Mouse (Mus musculus): ENCODE measurements around the gene Sct.

Gene Sct

GRCm38 (mm10) chr7:141278766-141279590, at the start of gene Sct:
Gene Sct (minus strand): TSS chr7:141279133.
- peak; percentile 66 for DNase-seq

DNA sequence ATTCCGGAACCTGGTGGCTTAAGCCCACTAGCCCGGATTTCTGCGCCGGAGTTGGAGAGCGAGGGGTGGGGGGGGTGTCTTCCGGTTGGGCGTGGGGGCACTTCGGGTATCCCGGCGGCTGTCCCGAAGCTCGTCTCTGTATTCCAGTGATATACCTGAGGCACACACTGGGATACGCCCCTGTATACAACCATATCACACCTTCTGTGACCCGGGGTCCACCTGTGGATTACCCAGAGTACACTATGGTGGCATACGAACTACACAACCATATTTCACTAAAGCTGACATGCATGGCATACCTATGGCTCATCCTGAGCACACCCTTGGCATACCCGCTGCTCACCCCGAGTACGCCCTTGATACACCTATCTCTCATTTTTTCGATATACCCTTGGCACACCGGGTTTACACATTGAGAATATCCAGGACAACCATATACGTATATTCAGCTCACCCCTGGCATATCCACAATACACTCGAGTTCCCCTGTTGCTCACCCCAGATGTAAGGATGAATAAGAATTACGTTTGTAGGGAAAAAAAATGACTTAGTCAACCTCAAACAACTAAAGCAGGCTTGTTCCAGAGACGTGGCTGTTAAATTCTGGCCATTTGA, 49.5 kb upstream of the Sct start:
- DNase-seq, result no peak

- peak; percentile 99 for DNase-seq
Observed at GRCm38 (mm10) chr7:141327469-141328372, 48.8 kb upstream of the Sct start, which contains the start of the genes Deaf1 and Tmem80. Gene Deaf1 (minus strand): TSS chr7:141327690. Gene Tmem80 (plus strand): TSS chr7:141327739.

GRCm38 (mm10) chr7:141326546-141327446, 47.9 kb upstream of the Sct start:
- peak; percentile 74 for DNase-seq

GRCm38 (mm10) chr7:141324686-141325085, 45.8 kb upstream of the Sct start:
- peak; percentile 58 for DNase-seq

GRCm38 (mm10) chr7:141319446-141319845, 40.5 kb upstream of the Sct start:
- no peak for DNase-seq

- no peak for DNase-seq
Observed at GRCm38 (mm10) chr7:141317619-141318132, 38.7 kb upstream of the Sct start.

DNA sequence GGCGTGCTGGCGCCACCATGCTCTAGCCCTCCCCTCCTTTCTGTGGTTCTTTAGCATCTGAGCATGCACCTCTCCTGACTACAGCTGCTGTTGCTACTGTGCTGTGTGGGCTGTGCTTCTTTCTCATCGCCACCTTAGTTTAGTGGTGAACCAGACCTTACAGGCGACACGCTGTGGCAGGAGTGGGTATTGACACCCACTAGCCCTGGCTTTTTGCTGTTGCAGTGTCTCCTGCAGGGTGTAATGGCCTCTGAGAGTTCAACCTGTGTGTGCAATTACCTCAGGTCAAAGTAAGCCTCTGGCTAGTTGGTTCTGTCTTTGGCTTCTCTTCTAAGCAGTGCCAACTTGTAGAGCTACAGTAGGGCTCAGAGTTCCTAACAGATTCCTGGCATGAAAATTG, 37.0 kb upstream of the Sct start:
- no peak for DNase-seq

DNA sequence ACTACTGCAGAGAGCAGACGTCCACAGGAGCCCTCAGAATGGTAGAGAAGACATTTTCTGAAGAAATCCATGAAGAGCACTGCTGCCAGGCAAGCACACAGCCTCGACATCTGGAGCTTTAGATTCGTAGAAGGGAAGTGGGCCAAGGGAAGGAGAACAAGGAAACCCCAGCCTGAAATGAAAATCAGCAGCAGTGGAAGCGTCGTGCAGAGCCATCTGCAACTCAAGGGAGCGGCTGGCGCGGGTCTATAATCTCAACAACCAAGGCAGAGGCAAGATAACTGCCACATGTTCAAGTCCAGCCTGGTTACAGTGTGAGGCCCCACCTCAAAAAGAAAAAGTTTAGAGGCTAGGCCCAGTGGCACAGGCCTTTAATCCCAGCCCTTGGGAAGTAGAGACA, 36.1 kb upstream of the Sct start:
- DNase-seq, result no peak

GRCm38 (mm10) chr7:141314416-141314815, 35.5 kb upstream of the Sct start:
- no peak for DNase-seq

- DNase-seq, result no peak
Observed at GRCm38 (mm10) chr7:141304537-141304936, 25.6 kb upstream of the Sct start.

DNA sequence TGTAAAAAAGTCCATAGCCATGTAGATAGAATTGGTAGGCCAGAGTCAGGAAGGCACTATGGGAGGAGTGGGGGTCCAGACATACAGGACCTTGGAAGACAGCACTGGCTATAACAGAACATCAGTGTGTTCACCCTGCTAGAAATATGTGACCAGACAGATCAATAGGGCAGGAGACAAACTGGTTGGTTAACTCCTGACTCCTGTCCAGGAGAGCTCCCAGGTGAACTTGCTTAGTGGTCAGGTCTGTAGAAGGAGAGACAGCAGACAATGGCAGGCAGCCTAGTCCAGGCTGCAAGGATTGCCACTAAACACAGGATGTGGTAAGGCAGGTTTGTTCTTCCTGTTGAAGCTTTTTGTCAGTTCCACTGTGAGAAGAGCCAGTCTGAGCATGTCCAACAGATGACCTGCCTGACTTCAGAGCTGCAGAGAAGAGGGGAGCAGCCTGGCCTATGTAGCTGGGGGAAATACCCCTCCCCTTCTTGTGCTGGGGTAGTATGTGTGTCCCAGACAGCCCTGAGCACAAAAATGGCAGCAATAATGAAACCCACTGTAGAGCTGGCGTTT, 23.9 kb upstream of the Sct start:
- no peak for DNase-seq

GRCm38 (mm10) chr7:141301386-141301785, 22.5 kb upstream of the Sct start:
- DNase-seq, result peak; percentile 78

GRCm38 (mm10) chr7:141299175-141299574, 20.2 kb upstream of the Sct start:
- DNase-seq, result peak; percentile 91

- DNase-seq, result no peak
Observed at GRCm38 (mm10) chr7:141297926-141298650, 19.2 kb upstream of the Sct start.

- DNase-seq, result no peak
Observed at GRCm38 (mm10) chr7:141294479-141294878, 15.5 kb upstream of the Sct start.

GRCm38 (mm10) chr7:141293852-141294471, 15.0 kb upstream of the Sct start:
- no peak for DNase-seq

DNA sequence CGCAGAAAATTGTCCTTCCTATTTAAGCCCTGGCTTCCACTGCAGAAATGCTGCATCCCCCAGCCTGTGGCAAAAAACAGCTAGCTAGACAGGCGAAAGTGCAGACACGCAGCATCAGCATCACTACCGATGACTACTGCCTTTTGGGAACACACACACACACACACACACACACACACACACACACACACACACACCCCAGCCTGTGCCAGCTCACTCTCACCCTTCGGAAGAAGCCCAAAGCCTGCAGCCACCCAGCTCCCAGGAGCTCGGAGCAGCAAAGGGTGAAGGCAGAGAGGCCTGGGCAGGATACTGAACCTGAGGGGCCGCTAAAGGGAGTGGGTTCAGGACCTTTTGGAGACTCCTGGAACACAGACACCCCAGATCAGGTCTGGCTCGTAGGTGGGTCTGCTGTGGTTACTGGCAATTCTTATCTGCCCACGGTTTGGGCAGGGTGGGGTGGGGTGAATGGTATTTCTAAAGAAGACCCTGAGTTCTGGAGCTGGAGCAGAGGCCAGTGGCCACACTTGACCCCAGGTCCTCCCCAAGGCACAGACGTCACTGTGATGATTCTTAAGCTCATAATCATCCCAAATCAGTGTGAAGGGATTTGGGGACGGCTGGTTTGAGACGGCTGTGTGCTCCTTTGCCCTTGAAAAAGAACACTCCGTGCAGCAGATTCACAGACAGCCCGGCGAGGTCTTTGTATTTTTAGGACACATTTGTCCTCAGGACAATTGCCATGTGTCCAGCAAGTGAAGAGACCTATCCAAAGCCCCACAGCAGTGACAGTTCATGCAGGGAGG, 13.9 kb upstream of the Sct start:
- no peak for DNase-seq

DNA sequence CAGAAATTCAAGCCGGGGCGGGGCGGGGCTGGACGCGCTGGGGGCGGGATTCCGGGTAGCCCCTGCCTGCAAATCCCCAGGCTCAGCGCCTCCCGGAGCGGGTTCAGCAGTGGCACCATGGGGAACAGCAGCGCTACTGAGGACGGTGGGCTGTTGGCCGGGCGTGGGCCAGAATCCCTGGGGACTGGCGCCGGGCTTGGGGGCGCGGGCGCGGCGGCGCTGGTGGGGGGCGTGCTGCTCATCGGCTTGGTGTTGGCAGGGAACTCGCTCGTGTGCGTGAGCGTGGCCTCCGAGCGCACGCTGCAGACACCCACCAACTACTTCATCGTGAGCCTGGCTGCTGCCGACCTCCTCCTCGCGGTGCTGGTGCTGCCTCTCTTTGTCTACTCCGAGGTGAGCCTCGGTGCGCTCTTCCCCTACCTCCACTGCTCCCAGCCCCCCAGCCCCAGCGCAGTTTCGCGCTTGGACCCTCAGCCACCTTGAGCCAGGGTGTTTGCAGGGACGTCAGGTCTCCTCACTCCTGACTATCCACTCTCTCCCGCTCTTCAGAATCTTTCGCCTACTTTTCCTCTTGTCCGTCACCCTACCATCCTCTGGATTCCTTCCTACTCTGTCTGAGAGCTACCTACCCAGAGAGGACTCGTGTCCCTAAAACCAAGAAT, 13.1 kb upstream of the Sct start, which contains the start of gene Drd4:
Drd4 (plus strand) TSS at position 86 of the 662 bp plus-strand sequence.
- DNase-seq, result no peak
